Mouse (Mus musculus): ENCODE data around the gene Krtap4-2.
"Not testable (repeated sequence)": the region's sequence is repeated elsewhere in the genome, so short reads cannot be mapped to it uniquely, and the experiment has no call there.

The Krtap4-2 gene

GRCm38 (mm10) chr11:99634653-99635134 lies at the start of gene Krtap4-2:
Krtap4-2 (minus strand) TSS chr11:99635084.
- peak; percentile 27 for DNase-seq (ENCODE audit: extremely low read depth, insufficient read length, low spot score)

GRCm38 (mm10) chr11:99683481-99683880 lies 48.6 kb upstream of the Krtap4-2 start:
- DNase-seq (ENCODE audit: extremely low read depth, insufficient read length, low spot score) = no peak

- DNase-seq (ENCODE audit: extremely low read depth, insufficient read length, low spot score) = no peak
Observed at GRCm38 (mm10) chr11:99665860-99666259, 31.0 kb upstream of the Krtap4-2 start, which contains the start of gene Krtap4-6. Krtap4-6 (minus strand) TSS chr11:99665960.

GRCm38 (mm10) chr11:99662802-99663201 lies 27.9 kb upstream of the Krtap4-2 start:
- DNase-seq (ENCODE audit: extremely low read depth, insufficient read length, low spot score) = no peak

GRCm38 (mm10) chr11:99659256-99659655 lies 24.4 kb upstream of the Krtap4-2 start:
- DNase-seq (ENCODE audit: extremely low read depth, insufficient read length, low spot score) = peak; percentile 73

GRCm38 (mm10) chr11:99658467-99659010 lies 23.7 kb upstream of the Krtap4-2 start, which contains the start of gene Gm11563:
Gm11563 (minus strand) TSS chr11:99658960.
- peak; percentile 71 for DNase-seq (ENCODE audit: extremely low read depth, insufficient read length, low spot score)

- no peak for DNase-seq (ENCODE audit: extremely low read depth, insufficient read length, low spot score)
Observed at GRCm38 (mm10) chr11:99657051-99657450, 22.2 kb upstream of the Krtap4-2 start.

GRCm38 (mm10) chr11:99650136-99650535 lies 15.3 kb upstream of the Krtap4-2 start, which contains the start of gene Gm11555:
Gm11555 (minus strand) TSS chr11:99650236.
- DNase-seq (ENCODE audit: extremely low read depth, insufficient read length, low spot score) = no peak

GRCm38 (mm10) chr11:99646444-99646843 lies 11.6 kb upstream of the Krtap4-2 start:
- DNase-seq (ENCODE audit: extremely low read depth, insufficient read length, low spot score) = no peak

- DNase-seq (ENCODE audit: extremely low read depth, insufficient read length, low spot score) = no peak
Observed at GRCm38 (mm10) chr11:99644351-99644750, 9.5 kb upstream of the Krtap4-2 start.

- not testable (repeated sequence) for DNase-seq (ENCODE audit: extremely low read depth, insufficient read length, low spot score)
Observed at GRCm38 (mm10) chr11:99643635-99644139, 8.8 kb upstream of the Krtap4-2 start, which contains the start of gene Krtap4-7. Krtap4-7 (minus strand) TSS chr11:99644089.

- DNase-seq (ENCODE audit: extremely low read depth, insufficient read length, low spot score) = no peak
Observed at GRCm38 (mm10) chr11:99640926-99641325, 6.0 kb upstream of the Krtap4-2 start.

GRCm38 (mm10) chr11:99637086-99637485 lies 2.2 kb upstream of the Krtap4-2 start:
- DNase-seq (ENCODE audit: extremely low read depth, insufficient read length, low spot score) = no peak

GRCm38 (mm10) chr11:99633293-99633692 lies 1.6 kb downstream of the Krtap4-2 start:
- no peak for DNase-seq (ENCODE audit: extremely low read depth, insufficient read length, low spot score)

GRCm38 (mm10) chr11:99630890-99631289 lies 4.0 kb downstream of the Krtap4-2 start:
- DNase-seq (ENCODE audit: extremely low read depth, insufficient read length, low spot score) = no peak

- no peak for DNase-seq (ENCODE audit: extremely low read depth, insufficient read length, low spot score)
Observed at GRCm38 (mm10) chr11:99628138-99628537, 6.7 kb downstream of the Krtap4-2 start, which contains the start of gene Krtap4-1. Krtap4-1 (minus strand) TSS chr11:99628238.

- no peak for DNase-seq (ENCODE audit: extremely low read depth, insufficient read length, low spot score)
Observed at GRCm38 (mm10) chr11:99620335-99620734, 14.5 kb downstream of the Krtap4-2 start, which contains the start of gene Gm11562. Gm11562 (minus strand) TSS chr11:99620435.

- DNase-seq (ENCODE audit: extremely low read depth, insufficient read length, low spot score) = peak; percentile 28
Observed at GRCm38 (mm10) chr11:99614796-99615363, 20.0 kb downstream of the Krtap4-2 start, which contains the start of gene Krtap2-4. Krtap2-4 (minus strand) TSS chr11:99614846.

- not testable (repeated sequence) for DNase-seq (ENCODE audit: extremely low read depth, insufficient read length, low spot score)
Observed at GRCm38 (mm10) chr11:99610089-99610488, 24.8 kb downstream of the Krtap4-2 start, which contains the start of gene Gm11937. Gm11937 (minus strand) TSS chr11:99610189.

GRCm38 (mm10) chr11:99609126-99609525 lies 25.8 kb downstream of the Krtap4-2 start:
- no peak for DNase-seq (ENCODE audit: extremely low read depth, insufficient read length, low spot score)

- not testable (repeated sequence) for DNase-seq (ENCODE audit: extremely low read depth, insufficient read length, low spot score)
Observed at GRCm38 (mm10) chr11:99603208-99603607, 31.7 kb downstream of the Krtap4-2 start, which contains the start of gene Gm11938. Gm11938 (minus strand) TSS chr11:99603308.
